Mouse (Mus musculus): Measurements from ENCODE around the gene Mfsd12.

Gene Mfsd12

GRCm38 (mm10) chr10:81356352-81356990, 820 bp upstream of the Mfsd12 start:
- DNase-seq (ENCODE audit: low read depth, low spot score) = no peak

GRCm38 (mm10) chr10:81358209-81358608, 918 bp downstream of the Mfsd12 start:
- DNase-seq (ENCODE audit: low read depth, low spot score) = no peak

GRCm38 (mm10) chr10:81358841-81359240, 1.6 kb downstream of the Mfsd12 start:
- no peak for DNase-seq (ENCODE audit: low read depth, low spot score)

- no peak for DNase-seq (ENCODE audit: low read depth, low spot score)
Measured at GRCm38 (mm10) chr10:81360721-81361120, 3.4 kb downstream of the Mfsd12 start.

- DNase-seq (ENCODE audit: low read depth, low spot score) = no peak
Measured at GRCm38 (mm10) chr10:81362336-81362949, 5.2 kb downstream of the Mfsd12 start.

GRCm38 (mm10) chr10:81363436-81364346, 6.4 kb downstream of the Mfsd12 start:
- DNase-seq (ENCODE audit: low read depth, low spot score) = no peak

- DNase-seq (ENCODE audit: low read depth, low spot score) = no peak
Measured at GRCm38 (mm10) chr10:81364666-81365065, 7.4 kb downstream of the Mfsd12 start.

GRCm38 (mm10) chr10:81365073-81365472, 7.8 kb downstream of the Mfsd12 start:
- DNase-seq (ENCODE audit: low read depth, low spot score) = no peak

- no peak for DNase-seq (ENCODE audit: low read depth, low spot score)
Measured at GRCm38 (mm10) chr10:81365672-81366476, 8.6 kb downstream of the Mfsd12 start, which contains the start of gene 4930404N11Rik. 4930404N11Rik (minus strand) TSS chr10:81365816.

GRCm38 (mm10) chr10:81366477-81367206, 9.4 kb downstream of the Mfsd12 start:
- no peak for DNase-seq (ENCODE audit: low read depth, low spot score)

GRCm38 (mm10) chr10:81367207-81367495, 9.9 kb downstream of the Mfsd12 start:
- DNase-seq (ENCODE audit: low read depth, low spot score) = no peak

- no peak for DNase-seq (ENCODE audit: low read depth, low spot score)
Measured at GRCm38 (mm10) chr10:81375322-81375721, 18.0 kb downstream of the Mfsd12 start.

GRCm38 (mm10) chr10:81376561-81377361, 19.5 kb downstream of the Mfsd12 start:
- DNase-seq (ENCODE audit: low read depth, low spot score) = no peak

- DNase-seq (ENCODE audit: low read depth, low spot score) = no peak
Measured at GRCm38 (mm10) chr10:81377362-81377664, 20.0 kb downstream of the Mfsd12 start.

GRCm38 (mm10) chr10:81377793-81378552, 20.7 kb downstream of the Mfsd12 start, which contains the start of gene Fzr1:
Fzr1 (minus strand) TSS chr10:81378516.
- DNase-seq (ENCODE audit: low read depth, low spot score) = no peak

GRCm38 (mm10) chr10:81378553-81379182, 21.4 kb downstream of the Mfsd12 start:
- DNase-seq (ENCODE audit: low read depth, low spot score) = peak; percentile 99

- no peak for DNase-seq (ENCODE audit: low read depth, low spot score)
Measured at GRCm38 (mm10) chr10:81379183-81379553, 21.9 kb downstream of the Mfsd12 start.

- no peak for DNase-seq (ENCODE audit: low read depth, low spot score)
Measured at GRCm38 (mm10) chr10:81379809-81380378, 22.6 kb downstream of the Mfsd12 start.

GRCm38 (mm10) chr10:81382039-81382438, 24.7 kb downstream of the Mfsd12 start:
- no peak for DNase-seq (ENCODE audit: low read depth, low spot score)
